Mouse (Mus musculus) activated CD4-positive, CD25-positive, alpha-beta regulatory T cell, adult 4 months (primary cell): Measurements from ENCODE around the gene Fam184b. TPM values are rescaled to one million over a fixed set of nuclear protein-coding genes. Genes with fewer than 3 reads are reported as not detected.
"Not testable (repeated sequence)": the region's sequence is repeated elsewhere in the genome, so short reads cannot be mapped to it uniquely, and the experiment has no call there.

Experiments
- ATAC-seq: one replicate; pipeline ENCODE4 v1.8.0; 2017
- polyA plus RNA-seq, 2 experiments: library from polyadenylated mRNA; unstranded; fragments of 100-300 nt; shearing (Covaris generic); gene quantifications; one replicate each; pipeline ENCODE4 v1.2.1; 2017

Gene Fam184b
- under 1 TPM in 1 of 2 experiments, not detected in 1; 0.25 TPM for polyA plus RNA-seq

GRCm38 (mm10) chr5:45638806-45639714 lies at the start of gene Fam184b:
Gene Fam184b (minus strand): TSS chr5:45639614.
- peak; percentile 49 for ATAC-seq

DNA sequence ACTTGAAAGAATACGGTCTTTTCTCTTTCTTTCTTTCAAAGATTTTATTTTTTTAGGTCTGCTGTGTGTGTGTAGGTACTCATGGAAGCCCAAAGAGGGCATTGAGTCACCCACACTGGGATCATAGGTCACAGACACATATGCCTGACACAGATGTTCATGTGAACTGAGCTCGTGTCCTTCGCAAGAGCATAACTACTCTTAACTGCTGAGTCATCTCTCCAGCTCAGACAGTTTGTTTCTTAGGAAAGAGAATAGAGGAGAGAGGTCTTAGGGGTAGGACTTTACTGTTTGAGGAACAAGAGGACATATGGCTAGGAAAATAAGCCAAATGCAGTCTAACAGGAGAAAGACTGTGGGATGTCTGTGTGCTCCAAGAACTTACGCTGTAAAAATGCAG lies 49.7 kb upstream of the Fam184b start:
- ATAC-seq = no peak

DNA sequence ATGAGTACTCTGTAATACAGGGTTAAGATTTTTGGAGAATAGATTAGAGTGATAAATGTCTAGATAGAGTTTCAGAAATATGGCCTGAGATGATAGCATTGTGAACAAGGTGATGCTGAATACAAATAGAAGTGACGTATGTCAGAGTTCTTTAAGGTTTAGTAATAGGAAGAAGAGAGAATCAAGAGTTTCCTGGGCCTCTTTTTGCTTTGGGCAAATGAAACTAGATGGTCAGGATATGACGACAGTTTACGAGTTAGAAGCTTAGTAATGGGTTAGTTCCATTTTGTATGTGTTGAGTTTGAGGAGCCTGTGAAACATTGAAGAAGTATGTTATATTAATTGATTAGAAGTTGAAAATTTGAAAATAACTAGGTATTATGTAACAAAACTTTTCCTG lies 46.8 kb upstream of the Fam184b start:
- peak; percentile 27 for ATAC-seq

DNA sequence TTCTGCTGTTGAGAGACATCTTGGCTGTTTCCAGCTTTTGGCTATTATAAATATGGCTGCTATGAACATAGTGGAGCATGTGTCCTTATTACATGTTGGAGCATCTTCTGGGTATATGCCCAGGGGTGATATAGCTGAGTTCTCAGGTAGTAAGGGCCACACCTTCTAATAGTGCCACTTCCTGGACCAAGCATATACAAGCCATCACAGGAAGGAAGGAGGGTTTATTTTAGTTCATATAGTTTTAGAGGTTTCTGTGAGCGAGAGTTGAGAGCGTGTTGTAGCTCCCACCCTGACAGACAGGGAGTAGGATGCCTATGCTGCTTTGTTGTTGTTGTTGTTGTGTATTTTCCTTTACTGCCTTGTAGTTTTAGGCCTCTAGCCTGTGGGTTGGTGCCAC lies 45.8 kb upstream of the Fam184b start:
- ATAC-seq = peak; percentile 60

DNA sequence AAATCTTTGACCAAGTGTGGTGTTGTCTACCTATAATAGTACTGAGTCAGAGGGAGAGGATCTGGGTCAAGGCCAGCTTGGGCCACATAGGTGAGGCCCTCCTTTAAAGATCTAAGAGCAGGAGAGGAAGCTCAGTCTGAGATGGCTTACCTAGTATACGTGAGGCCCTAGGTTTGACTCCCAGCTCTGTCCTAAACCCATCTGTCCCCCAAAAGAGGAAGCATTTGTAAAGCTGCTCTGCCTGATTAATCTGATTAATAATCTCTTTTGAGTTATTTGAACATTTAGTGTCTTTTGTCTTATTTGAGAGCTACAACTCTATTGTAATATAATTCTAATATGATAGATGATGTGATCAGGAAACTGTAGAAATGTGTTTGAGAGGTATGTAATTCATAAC lies 44.0 kb upstream of the Fam184b start:
- no peak for ATAC-seq

- no peak for ATAC-seq
Observed at GRCm38 (mm10) chr5:45679955-45680354, 40.5 kb upstream of the Fam184b start.

DNA sequence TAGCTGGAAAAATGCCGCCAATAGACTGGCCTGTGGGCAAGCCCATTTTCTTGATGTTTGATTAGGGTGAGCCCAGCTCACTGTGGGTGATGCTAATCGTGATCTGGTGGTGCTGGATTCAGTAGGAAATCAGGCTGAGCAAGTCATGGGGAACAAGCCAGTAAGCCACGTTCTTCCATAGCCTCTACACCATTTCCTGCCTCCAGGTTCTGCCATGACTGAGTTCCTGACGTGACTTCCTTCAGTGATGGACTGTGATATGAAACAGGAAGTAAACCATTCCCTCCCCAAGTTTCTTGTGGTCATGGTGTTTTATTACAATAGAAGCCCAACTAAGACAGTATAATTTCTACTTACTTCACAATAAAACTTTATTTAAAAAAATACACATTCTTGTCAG lies 38.2 kb upstream of the Fam184b start:
- no peak for ATAC-seq

- peak; percentile 73 for ATAC-seq
Observed at GRCm38 (mm10) chr5:45675032-45675431, 35.6 kb upstream of the Fam184b start.

DNA sequence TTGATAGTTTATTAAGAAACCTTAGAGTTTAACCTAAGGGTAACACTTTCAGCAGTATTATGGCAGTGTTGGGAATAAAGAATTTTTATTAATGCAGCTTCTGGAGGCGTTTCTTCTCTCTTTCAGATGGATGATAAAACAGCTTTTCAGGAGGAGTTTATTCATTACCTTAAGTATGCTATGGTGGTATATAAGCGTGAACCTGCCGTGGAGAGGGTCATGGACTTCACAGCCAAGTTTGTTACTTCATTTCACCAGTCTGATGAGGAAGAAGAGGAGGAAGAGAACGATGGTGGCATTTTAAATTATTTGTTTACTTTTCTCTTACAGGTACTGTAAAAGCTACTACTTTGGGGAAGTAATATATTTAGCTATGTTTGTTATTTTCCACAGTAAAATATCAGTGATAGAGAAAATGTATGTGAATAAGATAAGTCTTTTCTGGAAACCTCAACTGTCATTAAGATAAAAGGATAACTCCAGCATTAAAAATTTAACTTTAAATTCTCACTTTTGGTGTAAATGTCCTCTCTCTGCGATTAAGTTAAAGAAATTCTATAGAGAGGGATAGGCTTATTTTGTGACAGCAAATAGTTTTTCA lies 31.6 kb upstream of the Fam184b start:
- ATAC-seq = no peak

DNA sequence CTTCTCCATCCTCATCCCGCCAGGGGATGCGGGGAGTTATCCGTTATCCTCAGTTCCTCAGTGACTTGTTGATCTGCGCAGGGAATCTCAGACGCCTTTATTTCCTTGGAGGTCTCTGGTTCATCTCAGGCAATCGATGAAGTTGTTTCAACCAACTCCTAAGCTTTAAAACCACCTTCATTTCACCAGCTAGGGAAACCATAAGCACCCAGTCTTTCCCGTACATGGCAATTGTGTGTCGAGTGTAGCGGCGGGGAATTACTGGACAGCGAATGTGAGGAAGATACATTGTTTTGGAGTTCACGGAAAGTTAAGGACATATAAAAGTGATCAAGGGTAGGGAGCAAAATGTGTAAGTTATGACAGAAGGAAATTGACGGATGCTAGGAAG lies 30.9 kb upstream of the Fam184b start:
- no peak for ATAC-seq

DNA sequence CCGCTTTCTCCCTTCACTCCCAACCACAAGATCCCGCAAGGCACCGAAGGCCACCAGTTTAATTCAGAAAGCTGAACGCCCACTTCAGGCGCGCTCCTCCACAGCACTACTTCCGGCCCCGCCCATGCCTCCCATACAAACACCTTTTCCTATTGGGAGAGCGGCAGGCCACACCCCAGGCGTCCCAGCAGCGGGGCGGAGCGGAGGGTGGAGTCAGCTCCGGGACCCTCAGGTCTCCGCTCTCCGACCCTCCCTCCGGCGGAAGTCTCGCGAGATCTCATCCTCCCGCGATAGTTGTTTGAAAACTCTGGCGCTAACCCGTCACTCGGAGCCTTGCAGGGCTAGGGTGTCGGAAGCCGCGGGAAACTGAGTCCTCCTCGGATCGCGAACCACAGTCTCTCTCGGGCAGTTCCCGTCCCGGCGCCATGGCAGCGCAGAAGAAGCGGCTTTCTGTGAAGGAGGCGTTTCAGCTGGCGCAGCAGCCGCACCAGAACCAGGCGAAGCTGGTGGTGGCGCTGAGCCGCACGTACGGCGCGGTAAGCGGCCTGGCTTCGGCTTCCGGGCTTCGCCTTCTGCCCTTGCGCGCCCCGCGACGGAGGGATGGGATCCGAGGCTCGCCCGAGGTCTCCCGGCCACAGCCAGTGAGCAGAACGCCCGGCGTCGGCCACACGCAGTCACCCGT lies 30.3 kb upstream of the Fam184b start, which contains the start of gene Ncapg:
TSS of gene Ncapg (plus strand) at position 322 of the 682 bp plus-strand sequence.
- peak; percentile 92 for ATAC-seq

DNA sequence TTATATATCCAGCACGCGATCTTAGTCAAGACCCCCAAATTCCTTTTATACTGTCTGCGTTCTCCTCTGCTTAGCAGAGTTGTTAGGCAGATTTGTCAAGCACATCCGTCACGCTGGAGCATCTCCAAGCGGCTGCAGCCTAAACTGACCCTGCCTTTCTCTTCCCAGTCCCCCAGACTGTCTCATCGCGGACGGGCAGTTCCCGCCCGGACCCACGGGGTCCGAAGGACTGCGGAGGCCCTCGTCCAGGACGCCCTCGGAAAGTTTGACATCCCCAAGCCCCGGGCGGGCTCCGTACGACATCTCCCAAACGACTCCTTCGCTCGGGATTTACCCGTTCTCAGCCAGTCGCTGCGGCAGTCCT lies 29.8 kb upstream of the Fam184b start:
- peak; percentile 4 for ATAC-seq

DNA sequence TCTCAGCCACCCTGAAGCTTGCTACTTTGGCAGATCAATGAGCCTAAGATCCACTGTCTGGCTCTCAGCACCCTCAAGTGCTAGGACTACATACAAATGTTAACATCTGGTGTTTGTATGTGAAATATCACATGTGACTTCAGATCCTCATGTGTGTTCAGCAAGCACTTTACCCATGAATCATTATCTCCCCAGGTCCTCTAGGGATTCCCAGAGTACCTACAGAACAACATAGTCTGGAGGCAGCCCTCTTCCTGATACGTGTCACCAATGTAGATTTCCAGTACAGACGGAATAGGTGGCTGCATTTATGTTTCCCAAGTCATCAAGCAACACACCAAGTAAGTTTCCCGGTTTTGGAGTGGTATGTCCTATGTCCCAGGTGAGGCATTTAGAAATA lies 29.4 kb upstream of the Fam184b start:
- no peak for ATAC-seq

GRCm38 (mm10) chr5:45668324-45668723 lies 28.9 kb upstream of the Fam184b start:
- ATAC-seq = no peak

DNA sequence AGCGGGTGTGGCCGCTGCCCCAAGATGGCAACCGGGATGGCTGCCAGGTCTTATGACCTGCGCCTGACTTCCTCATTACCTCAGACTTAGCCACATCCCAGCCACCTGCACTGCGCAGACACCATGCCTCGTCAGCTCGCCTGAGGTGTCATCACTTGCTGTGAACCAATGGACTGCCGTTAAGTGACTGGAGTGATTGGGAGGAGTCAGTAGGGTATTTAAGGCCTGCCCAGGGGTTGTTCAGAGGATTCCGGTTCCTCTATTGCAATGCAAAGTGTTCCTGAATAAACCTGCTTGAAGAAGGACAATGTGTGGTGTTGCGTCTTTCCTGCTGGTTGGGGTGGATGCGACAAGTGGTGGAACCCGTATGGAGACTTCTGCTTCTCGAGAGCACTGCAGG lies 19.0 kb upstream of the Fam184b start:
- not testable (repeated sequence) for ATAC-seq

DNA sequence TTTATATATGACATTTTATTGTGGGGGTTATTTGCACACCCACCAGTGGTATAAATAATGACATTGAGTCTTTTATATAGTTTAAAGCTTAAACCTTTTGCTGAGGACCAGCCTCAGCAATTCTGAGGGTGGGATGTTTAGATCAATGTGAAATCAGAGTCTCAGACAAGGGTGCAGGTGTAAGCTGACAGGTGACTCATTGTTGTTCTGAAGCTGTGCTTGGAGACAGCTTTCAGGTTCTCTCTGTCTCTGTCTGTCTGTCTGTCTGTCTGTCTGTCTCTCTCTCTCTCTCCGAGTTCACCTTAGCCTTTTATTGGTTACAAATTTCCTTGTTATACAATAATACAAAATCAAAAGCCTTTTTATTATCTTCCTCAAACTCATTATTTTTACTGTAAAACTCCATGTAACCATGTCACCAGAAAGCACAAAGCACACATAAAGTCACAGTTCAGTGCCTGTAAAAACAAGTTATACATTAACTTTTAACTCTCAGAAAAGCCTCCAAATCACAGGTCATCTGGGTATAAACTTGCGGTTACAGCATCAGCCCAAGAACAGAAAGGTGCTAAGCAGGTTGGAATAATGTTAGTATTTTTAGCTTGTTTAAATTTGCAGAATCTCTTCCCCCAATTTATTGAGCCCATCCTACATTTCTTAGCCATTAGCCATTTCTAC lies 11.8 kb upstream of the Fam184b start:
- ATAC-seq = no peak

- ATAC-seq = no peak
Observed at GRCm38 (mm10) chr5:45639715-45640092, 290 bp upstream of the Fam184b start.

GRCm38 (mm10) chr5:45638378-45638777 lies 1.0 kb downstream of the Fam184b start:
- no peak for ATAC-seq

DNA sequence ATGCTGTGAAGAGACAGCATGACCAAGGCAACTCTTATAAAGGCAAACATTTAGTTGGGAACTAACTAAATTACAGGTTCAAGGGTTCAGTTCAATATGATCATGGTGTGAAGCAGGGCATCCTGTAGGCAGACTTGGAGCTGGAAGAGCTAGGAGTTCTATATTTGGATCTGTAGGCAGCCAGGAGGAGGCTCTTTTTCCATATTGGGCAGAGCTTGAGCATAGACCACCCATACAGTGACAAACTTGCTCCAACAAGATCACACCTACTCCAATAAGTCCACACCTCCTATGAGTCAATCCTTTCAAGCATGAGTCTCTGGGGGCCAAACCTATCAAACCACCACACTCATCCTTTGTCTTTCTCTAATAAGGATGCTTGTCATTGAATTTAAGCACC lies 9.9 kb downstream of the Fam184b start:
- ATAC-seq = no peak

DNA sequence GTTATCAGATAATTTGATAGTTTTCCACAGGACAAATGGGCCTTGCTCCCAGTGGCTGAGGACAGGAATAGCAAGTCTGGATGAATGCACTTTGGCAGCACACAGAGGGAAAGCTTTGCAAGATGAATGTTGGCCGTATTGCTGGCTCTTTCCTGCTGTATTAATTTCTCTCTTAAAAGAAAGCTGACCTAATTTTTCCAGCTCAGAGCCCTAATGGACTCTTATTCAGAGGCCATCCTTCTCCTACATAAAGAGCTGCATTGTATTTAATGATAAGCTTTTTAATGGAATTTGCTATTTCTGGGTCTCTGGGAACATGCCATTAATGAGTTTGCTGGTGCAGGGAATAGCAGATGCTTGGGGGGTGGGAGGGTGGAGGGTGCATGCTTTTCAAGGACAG lies 11.6 kb downstream of the Fam184b start:
- ATAC-seq = no peak

DNA sequence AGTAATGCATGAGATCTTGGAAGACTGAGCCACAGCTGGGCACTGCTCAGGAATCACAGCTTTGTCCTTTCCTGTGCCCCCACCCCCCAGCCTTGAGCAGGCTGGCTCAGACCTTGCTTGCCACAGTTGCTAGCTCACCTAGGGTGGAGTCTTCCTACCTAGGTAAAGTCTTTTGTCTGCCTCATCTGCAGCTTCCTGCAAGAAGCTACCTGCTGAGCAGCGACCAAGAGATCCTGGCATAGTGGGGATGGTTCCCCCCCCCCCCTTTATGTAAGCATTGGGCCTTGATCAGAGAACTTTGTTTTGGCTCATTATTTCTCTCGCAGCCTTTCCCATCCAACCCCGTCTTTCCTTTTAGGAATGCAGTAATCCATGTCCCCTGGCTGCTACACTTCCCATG lies 17.9 kb downstream of the Fam184b start:
- ATAC-seq = no peak

DNA sequence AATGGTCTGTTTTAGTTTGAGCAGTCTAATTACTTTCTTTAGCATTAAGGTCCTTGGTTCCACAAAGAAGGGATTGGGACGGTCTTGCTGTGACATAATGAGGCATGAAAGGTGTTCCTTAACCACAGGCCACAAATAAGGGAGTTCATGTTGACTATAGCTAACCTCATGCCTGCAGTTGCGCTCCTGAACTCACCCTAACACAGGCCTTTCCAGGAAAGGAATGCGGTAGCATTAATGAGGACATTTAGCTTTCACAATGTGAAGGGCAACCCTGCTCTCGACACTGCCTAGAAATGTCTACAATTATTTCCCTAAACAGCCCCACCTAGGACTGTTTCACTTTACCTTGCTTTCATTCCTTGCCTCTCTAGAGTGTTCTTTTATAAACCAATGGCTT lies 40.4 kb downstream of the Fam184b start:
- ATAC-seq = no peak
